Mouse (Mus musculus) embryonic facial prominence, embryonic 14.5 days (tissue): ENCODE data around the gene Foxc1. TPM values are rescaled to one million over a fixed set of nuclear protein-coding genes. Genes with fewer than 3 reads are reported as not detected.
A peak's percentile ranks its signal among the peaks of the same experiment; 100 is the strongest.

Source experiments
- ATAC-seq: fragments of 200-750 bp; cut with Nextera tagmentation; 2 replicates; pipeline ENCODE4 v1.8.0; 2017; ENCODE audit warnings: low read depth, moderate number of reproducible peaks, moderate TSS enrichment
- DNase-seq: peaks from one replicate; pipeline ENCODE4 v3.0.0-alpha.2; 2015; ENCODE audit warnings: low spot score
- H3K27ac ChIP-seq: fragments of 300-500 bp; sonication (generic); replicated peaks from 2 replicates; pipeline ENCODE4 v1.5.1; 2014; ENCODE audit warnings: low read depth, mild to moderate bottlenecking, low read length, moderate library complexity
- H3K27me3 ChIP-seq: fragments of 300-500 bp; sonication (generic); replicated peaks from 2 replicates; pipeline ENCODE4 v1.6.1; 2014; ENCODE audit warnings: low read length; ENCODE audit not compliant: control insufficient read depth, insufficient read depth
- H3K36me3 ChIP-seq: fragments of 300-500 bp; sonication (generic); 2 replicates; pipeline ENCODE4 v1.6.1; 2014; ENCODE audit warnings: low read length, mixed read lengths; ENCODE audit not compliant: control insufficient read depth, insufficient read depth
- H3K4me1 ChIP-seq: fragments of 300-500 bp; sonication (generic); 2 replicates; pipeline ENCODE4 v1.6.1; 2014; ENCODE audit warnings: antibody characterized with exemption, low read length; ENCODE audit not compliant: control insufficient read depth, insufficient read depth
- H3K4me2 ChIP-seq: fragments of 300-500 bp; sonication (generic); 2 replicates; pipeline ENCODE4 v1.6.1; 2014; ENCODE audit warnings: low read depth, mild to moderate bottlenecking, low read length, moderate library complexity, mixed read lengths
- H3K4me3 ChIP-seq: fragments of 300-500 bp; sonication (generic); 2 replicates; pipeline ENCODE4 v1.5.1; 2014; ENCODE audit warnings: low read depth, mild to moderate bottlenecking, low read length
- H3K9ac ChIP-seq: fragments of 300-500 bp; sonication (generic); 2 replicates; pipeline ENCODE4 v1.6.1; 2014; ENCODE audit warnings: low read depth, mild to moderate bottlenecking, low read length, moderate library complexity, mixed read lengths
- H3K9me3 ChIP-seq: fragments of 300-500 bp; sonication (generic); 2 replicates; pipeline ENCODE4 v1.6.1; 2016; ENCODE audit warnings: low read length; ENCODE audit not compliant: control insufficient read depth
- WGBS: fragments of 180-500 bp; shearing (Covaris S2); extraction: QIAGEN DNeasy Blood & Tissue Kit; methylation state at CpG from one replicate; pipeline ENCODE4 v1.1.7; 2014; 5-methylcytosine and 5-hydroxymethylcytosine counted together
- polyA plus RNA-seq: library from polyadenylated mRNA; unstranded; fragments of >200 nt; fragmentation: Nextera tagmentation; extraction: Ambion mirVana; gene quantifications from 2 replicates; pipeline ENCODE4 v1.2.1, GENCODE M21; 2014

Foxc1 gene
- polyA plus RNA-seq, 1 experiment from 2014 or later, result 7.3 TPM

- H3K4me1 ChIP-seq, result 0 out of 2 replicates have a peak, but pooled peaks cover 12% of the 10 kb centered on the region
- WGBS, result 12% methylated on average over 5 of the region's 5 CpGs
- no peak for DNase-seq
Observed at GRCm38 (mm10) chr13:31802447-31802846, 4.0 kb upstream of the Foxc1 start.

GRCm38 (mm10) chr13:31803166-31804093 is 3.0 kb upstream of the Foxc1 start:
- 3% methylated on average over 31 of the region's 31 CpGs for WGBS
- Histone ChIP-seq H3K4me2 (peak overlapping the region; percentile 89), H3K27me3 (peaks cover 93% of the 10 kb centered on the region), H3K4me1 (0 out of 2 replicates have a peak, but pooled peaks cover 12% of the 10 kb centered on the region), H3K9me3 (no peaks in the 10 kb centered on the region), H3K36me3 (no peaks in the 10 kb centered on the region; the same call in 1 of the 2 replicates), H3K4me3 (peak overlapping the region; percentile 9; the same call in 1 of the 2 replicates), H3K9ac (peak overlapping the region; percentile 25; the same call in 1 of the 2 replicates), H3K27ac (no peak overlapping the region)
- DNase-seq, result no peak
- ATAC-seq, result no peak

More at GRCm38 (mm10) chr13:31802447-31802846, 4.0 kb upstream of the Foxc1 start:
- Histone ChIP-seq H3K9ac (no peak overlapping the region), H3K27me3 (peaks cover 92% of the 10 kb centered on the region), H3K4me3 (no peak overlapping the region), H3K4me2 (no peak overlapping the region), H3K9me3 (no peaks in the 10 kb centered on the region), H3K36me3 (no peaks in the 10 kb centered on the region), H3K27ac (no peak overlapping the region)
- ATAC-seq, result no peak

GRCm38 (mm10) chr13:31804571-31804970 is 1.9 kb upstream of the Foxc1 start:
- no peak for DNase-seq

GRCm38 (mm10) chr13:31805831-31806427 is 504 bp upstream of the Foxc1 start:
- no peaks in the 10 kb centered on the region; the same call in 1 of the 2 replicates for H3K36me3 ChIP-seq
- no peak for DNase-seq
- H3K27me3 ChIP-seq, result peaks cover 83% of the 10 kb centered on the region
- peak overlapping the region; percentile 96 for H3K27ac ChIP-seq
- no peaks in the 10 kb centered on the region for H3K9me3 ChIP-seq
- WGBS, result 5% methylated on average over 21 of the region's 34 CpGs
- H3K9ac ChIP-seq, result peak overlapping the region; percentile 92
- H3K4me1 ChIP-seq, result 0 out of 2 replicates have a peak, but pooled peaks cover 6% of the 10 kb centered on the region
- peak overlapping the region; percentile 67 for H3K4me3 ChIP-seq
- peak; percentile 27 for ATAC-seq
- peak overlapping the region; percentile 89 for H3K4me2 ChIP-seq

More at GRCm38 (mm10) chr13:31804571-31804970, 1.9 kb upstream of the Foxc1 start:
- H3K36me3 ChIP-seq, result no peaks in the 10 kb centered on the region; the same call in 1 of the 2 replicates
- peak overlapping the region; percentile 28; the same call in 1 of the 2 replicates for H3K27ac ChIP-seq
- no peak overlapping the region for H3K4me3 ChIP-seq
- no peaks in the 10 kb centered on the region for H3K9me3 ChIP-seq
- WGBS, result 5% methylated on average over 7 of the region's 7 CpGs
- 0 out of 2 replicates have a peak, but pooled peaks cover 12% of the 10 kb centered on the region for H3K4me1 ChIP-seq
- 0 out of 2 replicates have a peak overlapping the region, but pooled peaks have one; percentile 14 for H3K9ac ChIP-seq
- H3K27me3 ChIP-seq, result peaks cover 88% of the 10 kb centered on the region
- ATAC-seq, result no peak
- H3K4me2 ChIP-seq, result peak overlapping the region; percentile 89

GRCm38 (mm10) chr13:31806890-31807735 is 680 bp downstream of the Foxc1 start:
- Histone ChIP-seq H3K9ac (peak overlapping the region; percentile 92), H3K4me2 (peak overlapping the region; percentile 89), H3K36me3 (no peaks in the 10 kb centered on the region; the same call in 1 of the 2 replicates), H3K9me3 (no peaks in the 10 kb centered on the region), H3K4me3 (peak overlapping the region; percentile 67), H3K4me1 (0 out of 2 replicates have a peak, but pooled peaks cover 3% of the 10 kb centered on the region), H3K27me3 (peaks cover 83% of the 10 kb centered on the region), H3K27ac (peak overlapping the region; percentile 96)
- DNase-seq (no peak), ATAC-seq (peak; percentile 23)
- WGBS, result under 1% methylated on average over 51 of the region's 101 CpGs

- Histone ChIP-seq H3K27ac (peak overlapping the region; percentile 96), H3K4me1 (0 out of 2 replicates have a peak, but pooled peaks cover 3% of the 10 kb centered on the region), H3K4me2 (peak overlapping the region; percentile 89), H3K27me3 (peaks cover 83% of the 10 kb centered on the region), H3K9me3 (no peaks in the 10 kb centered on the region), H3K4me3 (peak overlapping the region; percentile 67), H3K9ac (peak overlapping the region; percentile 92), H3K36me3 (no peaks in the 10 kb centered on the region; the same call in 1 of the 2 replicates)
- WGBS, result 1% methylated on average over 13 of the region's 47 CpGs
- no peak for ATAC-seq
- no peak for DNase-seq
Observed at GRCm38 (mm10) chr13:31807736-31808115, 1.3 kb downstream of the Foxc1 start.

- H3K27ac ChIP-seq, result peak overlapping the region; percentile 96
- DNase-seq (no peak), ATAC-seq (no peak)
- no peaks in the 10 kb centered on the region; the same call in 1 of the 2 replicates for H3K36me3 ChIP-seq
- 0% methylated on average over 17 of the region's 73 CpGs for WGBS
- no peaks in the 10 kb centered on the region for H3K9me3 ChIP-seq
- peak overlapping the region; percentile 92 for H3K9ac ChIP-seq
- 0 out of 2 replicates have a peak, but pooled peaks cover 3% of the 10 kb centered on the region for H3K4me1 ChIP-seq
- H3K4me3 ChIP-seq, result peak overlapping the region; percentile 67
- peaks cover 84% of the 10 kb centered on the region for H3K27me3 ChIP-seq
- peak overlapping the region; percentile 89 for H3K4me2 ChIP-seq
Observed at GRCm38 (mm10) chr13:31808116-31808803, 1.8 kb downstream of the Foxc1 start.
